Mouse (Mus musculus) CD4-positive, CD25-positive, alpha-beta regulatory T cell, adult 4 months (primary cell): ENCODE data around the gene G3bp1. TPM values are rescaled to one million over a fixed set of nuclear protein-coding genes. Genes with fewer than 3 reads are reported as not detected.

Source experiments
- polyA plus RNA-seq, 2 experiments: library from polyadenylated mRNA; unstranded; fragments of 100-300 nt; shearing (Covaris generic); gene quantifications; one replicate each; pipeline ENCODE4 v1.2.1; 2017

The G3bp1 gene
- polyA plus RNA-seq, 2 experiments from 2014 or later: 61.1 to 74.7 TPM

Other genes with a start within 250 kb of the G3bp1 start
- not detected for gene Fat2, start 133.1 kb upstream of the G3bp1 start, polyA plus RNA-seq
- gene Sparc, start 46.5 kb upstream of the G3bp1 start, polyA plus RNA-seq: under 1 TPM in 1 of 2 experiments, not detected in 1; 0.28 TPM
- gene Atox1, start 8.4 kb upstream of the G3bp1 start, polyA plus RNA-seq: 100 to 1,000 TPM; 157 to 199 TPM
- gene Glra1, start 138.5 kb downstream of the G3bp1 start, polyA plus RNA-seq: not detected